Mouse (Mus musculus) retina, adult 2 months (tissue): ENCODE measurements around the gene Dpysl5.
A peak's percentile ranks its signal among the peaks of the same experiment; 100 is the strongest.
"Not testable (repeated sequence)": the region's sequence is repeated elsewhere in the genome, so short reads cannot be mapped to it uniquely, and the experiment has no call there.

Experiments used
- DNase-seq: peaks from one replicate; pipeline ENCODE4 v3.0.0-alpha.2; 2012; ENCODE audit warnings: low read depth, low spot score

Gene Dpysl5

DNA sequence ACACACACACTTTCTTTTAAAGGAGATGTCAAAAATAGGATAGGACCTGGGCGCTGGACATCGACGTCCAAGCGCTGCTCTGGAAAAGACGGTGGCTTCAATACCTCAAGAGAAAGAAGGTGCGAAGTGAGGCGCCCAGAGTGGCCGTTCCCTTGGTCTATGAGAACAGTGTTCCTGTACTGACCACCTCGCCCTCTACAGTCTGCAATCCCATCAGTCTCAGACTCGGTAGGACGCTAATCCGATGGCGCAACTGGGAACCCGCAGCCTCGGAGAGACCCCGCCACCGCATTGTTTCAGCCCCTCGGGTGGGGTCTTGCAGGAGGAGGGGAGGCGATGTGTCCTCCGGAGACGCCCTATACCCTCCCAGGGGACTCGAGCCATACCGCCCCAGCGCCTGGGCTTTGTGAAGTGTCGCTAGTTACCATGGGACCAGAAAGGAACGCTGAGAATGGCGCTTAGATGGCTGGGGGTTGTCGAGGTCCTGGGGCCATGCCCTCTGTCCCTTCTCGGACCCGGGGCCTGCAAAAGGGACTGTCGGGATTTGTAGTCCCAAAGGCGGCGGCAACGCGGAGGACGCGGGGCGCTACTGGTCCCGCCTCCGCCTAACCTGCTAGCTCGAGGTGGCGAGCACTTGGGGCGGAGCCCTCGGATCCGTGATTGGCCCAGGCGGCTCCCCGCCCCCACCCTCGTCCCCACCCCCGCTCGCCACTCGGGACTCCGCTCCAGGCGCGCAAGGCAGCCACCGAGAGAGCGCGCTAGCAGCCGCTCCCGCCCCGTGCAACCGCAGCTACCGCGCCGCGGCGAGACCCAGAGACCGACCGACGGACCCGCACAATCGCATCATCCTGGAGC is at the start of gene Dpysl5:
TSS of gene Dpysl5 (plus strand) at position 418 of the 855 bp plus-strand sequence.
- peak; percentile 71 for DNase-seq

GRCm38 (mm10) chr5:30665360-30665759 is 46.0 kb upstream of the Dpysl5 start:
- DNase-seq, result no peak

DNA sequence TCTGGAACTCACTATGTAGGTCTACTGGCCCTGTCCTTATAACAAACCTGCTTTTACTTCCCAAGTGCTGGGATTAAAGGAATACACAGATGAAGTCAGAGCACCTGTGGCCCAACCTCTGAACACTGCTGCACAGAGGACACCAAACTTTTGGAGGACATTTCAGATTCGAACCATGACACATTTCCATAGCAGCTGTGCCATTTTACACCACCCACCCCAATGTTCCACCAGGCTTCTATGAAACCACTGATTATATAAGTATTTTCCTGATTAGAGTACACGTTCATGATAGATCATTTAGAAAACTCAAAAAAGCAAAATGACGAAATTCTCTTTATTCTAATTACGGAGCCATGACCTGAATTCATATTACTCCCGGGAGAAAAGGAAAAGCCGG is 45.4 kb upstream of the Dpysl5 start:
- no peak for DNase-seq

- DNase-seq, result peak; percentile 85
Observed at GRCm38 (mm10) chr5:30666391-30667195, 44.8 kb upstream of the Dpysl5 start, which contains the start of gene Cenpa. Gene Cenpa (plus strand): TSS chr5:30666777.

DNA sequence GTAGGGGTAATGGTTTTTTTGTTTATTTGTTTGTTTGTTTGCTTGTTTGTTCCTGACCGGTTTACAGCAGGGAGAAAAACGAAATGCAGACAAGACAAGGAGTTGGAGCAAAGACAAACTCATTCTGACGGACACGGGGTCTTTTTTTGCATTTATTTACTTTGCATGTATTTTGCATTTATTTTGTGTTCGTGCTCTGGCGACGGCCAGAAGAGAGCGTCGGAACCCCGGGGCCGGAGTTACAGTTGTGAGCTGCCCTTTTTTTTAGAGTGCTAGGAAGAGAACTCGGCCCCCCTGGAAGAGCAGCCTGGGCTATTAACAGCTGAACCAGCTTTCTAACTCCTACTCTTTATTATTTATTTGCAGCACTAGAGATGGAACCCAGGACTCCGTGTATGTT is 44.1 kb upstream of the Dpysl5 start:
- DNase-seq, result no peak

DNA sequence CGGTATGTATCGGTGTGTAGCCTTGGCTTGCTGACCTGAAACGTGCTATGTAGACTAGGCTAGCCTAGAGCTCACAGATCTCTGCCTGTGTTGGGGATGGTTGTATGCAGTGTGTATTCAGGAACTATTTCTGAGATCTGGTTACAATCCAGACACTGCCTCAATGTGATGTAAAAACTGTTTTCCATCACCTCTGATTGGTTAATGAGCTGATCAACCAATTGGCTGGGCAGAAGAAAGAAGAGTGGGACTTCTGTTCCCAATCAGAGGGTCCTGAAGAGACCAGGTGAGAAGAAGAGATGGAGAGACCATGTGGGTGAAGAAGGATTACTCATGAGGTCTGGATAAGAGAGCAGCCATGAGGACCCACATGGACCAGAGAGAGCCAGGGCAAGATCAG is 43.7 kb upstream of the Dpysl5 start:
- DNase-seq, result no peak

- no peak for DNase-seq
Observed at GRCm38 (mm10) chr5:30668637-30669495, 42.5 kb upstream of the Dpysl5 start.

DNA sequence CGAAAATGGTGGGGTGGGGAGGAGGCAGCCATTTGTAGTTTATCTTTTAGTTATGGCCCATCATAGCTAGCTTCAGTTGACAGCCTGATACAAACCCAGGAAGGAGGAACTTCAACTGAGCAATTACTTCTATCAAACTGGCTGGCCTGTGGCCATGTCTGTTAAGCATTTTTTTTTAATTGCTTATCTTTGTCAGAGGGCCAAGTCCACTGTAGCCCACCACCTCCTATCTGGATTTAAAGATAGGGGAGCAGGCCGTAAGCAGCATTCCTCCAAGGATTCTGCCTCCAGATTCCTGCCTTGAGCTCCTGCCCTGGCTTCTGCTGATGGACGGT is 41.9 kb upstream of the Dpysl5 start:
- DNase-seq, result no peak

DNA sequence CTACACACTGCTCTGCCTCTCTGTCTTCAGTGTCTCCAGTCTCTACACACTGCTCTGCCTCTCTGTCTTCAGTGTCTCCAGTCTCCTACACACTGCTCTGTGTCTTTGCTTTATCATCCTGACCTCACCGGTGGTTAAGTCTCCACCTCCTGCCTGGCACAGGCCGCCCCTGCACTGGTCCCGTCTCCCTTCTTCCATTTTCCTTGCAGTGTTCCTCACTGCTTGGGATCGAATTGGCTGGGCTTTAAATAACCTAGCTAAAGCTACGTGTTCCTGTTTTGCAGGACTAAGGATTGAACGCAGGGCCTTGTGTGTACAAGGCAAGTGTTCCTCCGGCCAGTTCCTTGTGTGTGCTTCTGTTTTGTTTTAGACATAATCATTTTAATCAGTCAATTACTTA is 41.3 kb upstream of the Dpysl5 start:
- no peak for DNase-seq

GRCm38 (mm10) chr5:30674001-30674400 is 37.4 kb upstream of the Dpysl5 start:
- no peak for DNase-seq

DNA sequence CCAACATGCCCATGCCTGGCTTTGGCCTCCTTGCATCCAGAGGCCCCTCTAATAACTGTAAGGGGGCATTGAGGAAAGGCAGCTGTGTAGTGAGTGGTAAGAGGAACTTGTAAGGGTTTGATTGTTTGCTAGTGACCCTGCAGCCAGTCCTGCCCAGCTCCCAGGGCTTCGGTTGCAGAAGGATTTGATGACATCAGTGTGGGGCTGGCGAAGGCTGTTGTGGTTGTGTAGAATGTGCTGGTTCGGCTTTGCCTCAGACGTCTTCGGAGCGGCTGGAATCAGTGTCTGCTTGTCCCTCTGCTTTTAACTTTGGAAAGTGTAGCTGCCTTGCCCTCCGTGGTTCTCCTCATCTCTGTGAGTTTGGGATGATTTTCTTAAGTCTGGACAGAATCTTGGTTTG is 34.6 kb upstream of the Dpysl5 start:
- no peak for DNase-seq

- DNase-seq, result not testable (repeated sequence)
Observed at GRCm38 (mm10) chr5:30678069-30678468, 33.3 kb upstream of the Dpysl5 start.

DNA sequence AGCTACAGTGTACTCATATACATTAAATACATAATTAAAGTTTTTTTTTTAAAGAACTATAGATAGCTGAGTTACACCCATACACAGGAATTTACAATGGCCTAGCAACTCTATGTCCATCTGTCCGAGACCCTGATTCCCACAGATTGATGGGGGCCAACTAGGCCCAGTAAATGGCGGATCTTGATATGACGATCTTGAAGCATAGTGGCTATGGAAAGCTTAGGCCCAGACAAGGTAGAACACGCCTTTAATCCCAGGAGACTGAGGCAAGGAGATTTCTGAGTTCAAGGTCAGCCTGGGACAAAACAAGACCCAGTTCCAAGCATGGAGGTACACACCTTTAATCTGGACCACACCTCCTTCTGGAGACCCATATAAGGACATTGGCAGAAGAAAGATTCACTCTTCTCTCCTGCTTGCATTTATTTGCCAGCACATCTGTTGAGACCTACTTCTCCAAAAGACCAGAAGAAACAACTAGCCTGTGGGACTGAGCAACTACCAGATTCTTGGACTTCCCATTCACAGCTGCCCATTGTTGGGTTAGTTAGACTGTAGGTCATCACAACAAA is 32.6 kb upstream of the Dpysl5 start:
- DNase-seq, result no peak

GRCm38 (mm10) chr5:30679593-30679992 is 31.8 kb upstream of the Dpysl5 start:
- DNase-seq, result no peak

- DNase-seq, result no peak
Observed at GRCm38 (mm10) chr5:30681970-30682369, 29.4 kb upstream of the Dpysl5 start.

- DNase-seq, result no peak
Observed at GRCm38 (mm10) chr5:30682967-30683600, 28.3 kb upstream of the Dpysl5 start.

DNA sequence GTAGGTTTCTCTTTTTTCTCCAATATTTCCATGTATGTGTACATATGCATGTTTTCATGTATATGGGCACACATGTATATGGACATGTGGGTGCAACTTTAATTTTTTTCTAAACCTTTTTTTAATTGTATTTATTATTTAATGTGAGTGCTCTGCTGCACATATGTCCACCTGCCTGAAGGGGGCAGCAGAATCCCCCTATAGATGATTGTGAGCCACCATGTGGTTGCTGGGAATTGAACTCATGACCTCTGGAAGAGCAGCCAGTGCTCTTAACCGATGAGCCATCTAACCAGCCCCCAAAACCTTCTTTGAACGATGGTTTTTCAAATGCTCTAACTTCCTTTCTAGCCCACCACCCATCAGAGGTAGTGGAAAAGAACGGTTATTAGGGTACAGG is 27.4 kb upstream of the Dpysl5 start:
- DNase-seq, result no peak

- peak; percentile 8 for DNase-seq
Observed at GRCm38 (mm10) chr5:30686781-30687180, 24.6 kb upstream of the Dpysl5 start.

DNA sequence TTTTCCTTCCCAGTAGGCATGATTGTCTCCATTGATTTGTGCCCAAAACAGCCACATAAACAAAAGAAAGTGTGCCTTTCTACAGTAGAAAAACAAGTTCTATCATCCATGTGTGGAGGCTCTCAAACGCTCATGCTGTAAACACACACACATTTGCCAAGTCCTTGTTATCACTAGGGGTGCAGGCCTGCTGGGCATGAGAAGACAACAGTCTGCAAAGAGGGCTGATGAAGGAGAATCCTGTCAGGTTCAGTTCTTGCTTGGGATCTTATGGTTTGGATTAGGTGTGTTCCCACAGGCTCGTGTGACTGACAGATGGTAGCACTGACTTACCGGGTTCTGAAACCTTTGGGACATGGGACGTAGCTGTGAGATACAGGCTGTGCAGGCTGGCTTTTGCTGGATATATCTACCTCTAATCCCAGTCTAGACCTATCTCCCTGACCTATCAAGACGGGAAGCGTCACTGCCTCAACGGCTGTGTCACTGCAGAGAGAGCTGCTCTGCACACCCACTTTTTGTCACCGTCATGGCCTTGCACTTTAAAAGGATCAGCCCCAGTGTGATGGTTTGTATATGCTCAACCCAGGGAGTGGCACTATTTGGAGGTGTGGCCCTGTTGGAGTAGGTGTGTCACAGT is 10.9 kb upstream of the Dpysl5 start:
- DNase-seq, result no peak

GRCm38 (mm10) chr5:30701373-30701772 is 10.0 kb upstream of the Dpysl5 start:
- DNase-seq, result not testable (repeated sequence)

- no peak for DNase-seq
Observed at GRCm38 (mm10) chr5:30701866-30702265, 9.5 kb upstream of the Dpysl5 start.
